Mouse (Mus musculus) gonadal fat pad, adult 2 months (tissue): ENCODE data around the gene Dop1b. TPM values are rescaled to one million over a fixed set of nuclear protein-coding genes. Genes with fewer than 3 reads are reported as not detected.
"Not testable (repeated sequence)": the region's sequence is repeated elsewhere in the genome, so short reads cannot be mapped to it uniquely, and the experiment has no call there.

Source experiments
- DNase-seq: peaks from one replicate; pipeline ENCODE4 v3.0.0-alpha.2; 2012; ENCODE audit warnings: low read depth
- polyA plus RNA-seq: library from polyadenylated mRNA; depleted of rRNA; stranded (reverse); fragments of >200 nt; gene quantifications from 2 replicates; pipeline ENCODE4 v1.2.3, GENCODE M21; 2012

Dop1b gene
- polyA plus RNA-seq, 1 experiment, result 77.6 TPM

DNA sequence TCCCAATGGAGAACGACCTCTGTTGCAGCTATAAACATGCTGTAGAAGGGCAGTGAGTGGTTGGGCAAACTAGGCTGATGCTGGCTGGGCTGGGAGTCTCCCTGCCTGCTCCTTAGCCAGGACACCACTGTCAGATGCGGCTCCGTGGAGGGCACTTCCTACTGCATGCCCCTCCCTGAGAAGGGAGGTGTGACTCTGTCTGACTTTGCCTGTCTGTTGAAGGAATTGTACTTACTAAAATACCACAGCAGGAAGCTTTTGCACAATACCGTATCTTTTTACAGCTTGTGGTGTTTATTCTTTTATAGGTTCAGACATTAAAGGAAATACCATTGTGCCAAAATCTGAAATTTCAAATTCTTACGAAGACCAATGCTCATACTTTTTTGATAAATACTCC is 40.1 kb downstream of the Dop1b start:
- no peak for DNase-seq

DNA sequence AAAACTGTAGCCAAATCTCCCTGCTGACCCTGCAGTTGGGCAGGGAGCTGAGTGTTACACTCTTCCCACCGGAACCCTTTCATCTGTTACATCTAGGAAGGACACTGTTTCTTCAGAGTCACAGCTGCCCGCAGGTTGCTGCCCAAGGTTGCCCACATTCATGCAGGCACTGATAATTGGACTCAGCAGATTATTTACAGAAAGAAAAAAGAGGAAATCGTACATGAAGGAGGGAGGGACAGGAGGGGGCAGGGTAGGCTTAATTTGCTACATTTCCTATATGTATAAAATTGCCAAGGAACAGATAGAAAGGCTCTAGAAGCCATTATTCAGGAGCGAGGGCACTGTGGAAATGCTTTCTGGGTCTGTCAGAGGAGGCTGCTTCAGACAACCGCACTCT is 44.9 kb downstream of the Dop1b start:
- DNase-seq, result no peak

DNA sequence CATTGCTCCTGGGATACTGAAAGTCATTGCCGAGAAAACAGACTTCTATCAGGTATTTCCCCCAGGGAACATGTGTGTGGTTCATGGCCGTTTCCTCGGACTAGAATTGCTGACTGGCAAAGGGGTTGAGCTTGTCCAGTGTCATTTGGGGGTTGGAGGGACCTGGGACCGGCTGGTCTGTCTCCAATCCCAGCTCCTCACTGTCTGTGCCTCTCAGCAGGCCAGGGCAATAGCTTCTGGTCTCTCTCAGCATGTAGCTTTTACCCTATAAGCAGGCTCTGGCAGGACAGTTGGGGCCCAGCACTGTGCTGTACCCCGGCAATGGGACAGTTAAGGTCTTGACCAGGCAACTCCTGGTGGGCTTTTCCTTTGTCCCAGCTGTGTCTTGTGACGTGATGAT is 51.7 kb downstream of the Dop1b start:
- no peak for DNase-seq

DNA sequence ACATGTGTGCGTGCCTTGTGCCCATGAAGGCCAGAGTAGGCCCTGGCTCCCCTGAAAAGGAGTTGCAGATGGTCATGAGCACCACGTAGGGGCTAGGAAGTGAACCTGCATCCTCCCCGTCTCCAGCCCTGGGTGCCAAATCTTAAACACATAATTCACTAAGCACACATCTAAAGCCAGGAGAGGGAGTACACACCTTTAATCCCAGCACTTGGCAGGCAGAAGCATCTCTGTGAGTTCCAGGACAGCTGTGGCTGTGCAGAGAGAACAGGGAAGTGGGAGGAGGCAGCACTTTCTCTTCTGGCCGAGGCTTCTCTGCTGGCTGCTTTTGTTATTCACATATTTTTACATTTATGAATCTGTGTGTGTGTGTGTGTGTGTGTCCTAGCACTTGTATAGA is 52.9 kb downstream of the Dop1b start:
- DNase-seq, result peak; percentile 58

DNA sequence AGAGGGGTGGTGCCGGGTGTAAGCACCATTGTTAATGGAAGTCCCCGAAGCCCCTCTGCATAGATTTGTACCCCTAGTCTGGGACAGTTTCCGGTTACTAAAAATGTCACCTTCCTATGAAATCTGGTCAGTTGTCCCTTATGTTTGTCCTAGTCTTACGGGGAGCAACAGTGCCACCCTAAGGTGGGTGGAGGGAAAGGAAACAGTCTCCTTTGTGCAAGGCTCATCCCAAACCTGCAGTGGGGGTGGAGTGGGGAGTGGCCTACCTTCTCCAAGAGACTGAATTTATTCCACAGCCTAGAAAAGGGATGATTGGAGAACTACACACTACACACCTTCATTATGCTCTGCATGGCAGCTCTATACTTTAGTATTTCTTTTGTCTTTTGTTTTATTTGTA is 55.3 kb downstream of the Dop1b start:
- no peak for DNase-seq

DNA sequence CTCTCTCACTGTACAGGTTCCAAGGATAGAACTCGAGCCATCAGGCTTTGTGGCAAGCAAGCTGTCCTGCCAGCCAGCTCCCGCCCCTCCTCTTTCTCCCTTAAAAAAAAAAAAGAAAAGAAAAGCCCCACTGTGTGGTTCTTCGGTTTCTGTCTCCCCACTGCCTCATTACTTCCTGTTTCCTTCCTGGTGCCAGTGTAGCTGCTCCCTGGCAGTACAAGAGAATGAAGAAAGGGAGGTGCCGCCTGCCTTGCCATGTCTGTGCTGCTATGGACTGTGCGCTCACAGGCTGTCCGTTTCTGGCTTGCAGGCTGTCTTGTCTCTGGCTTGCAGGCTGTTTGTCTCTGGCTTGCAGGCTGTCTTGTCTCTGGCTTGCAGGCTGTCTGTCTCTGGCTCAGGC is 55.8 kb downstream of the Dop1b start:
- no peak for DNase-seq

DNA sequence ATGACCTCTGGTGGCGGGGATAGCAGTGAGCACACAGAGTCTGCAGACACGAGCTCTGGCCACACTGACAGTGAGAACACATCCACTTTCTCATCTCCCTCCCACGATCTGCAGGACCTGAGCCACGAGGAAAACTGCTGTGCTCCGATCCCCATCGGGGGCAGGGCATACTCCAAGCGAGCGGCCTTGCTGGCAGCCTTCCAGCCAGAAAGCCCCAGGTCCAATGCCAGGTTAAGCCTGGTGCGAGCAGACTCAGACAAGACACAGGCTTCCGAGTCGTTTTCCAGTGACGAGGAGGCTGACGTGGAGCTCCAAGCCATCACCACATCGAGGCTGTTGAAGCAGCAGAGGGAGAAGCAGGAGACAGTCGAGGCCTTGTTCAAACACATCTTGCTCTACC is 57.9 kb downstream of the Dop1b start:
- DNase-seq, result no peak

DNA sequence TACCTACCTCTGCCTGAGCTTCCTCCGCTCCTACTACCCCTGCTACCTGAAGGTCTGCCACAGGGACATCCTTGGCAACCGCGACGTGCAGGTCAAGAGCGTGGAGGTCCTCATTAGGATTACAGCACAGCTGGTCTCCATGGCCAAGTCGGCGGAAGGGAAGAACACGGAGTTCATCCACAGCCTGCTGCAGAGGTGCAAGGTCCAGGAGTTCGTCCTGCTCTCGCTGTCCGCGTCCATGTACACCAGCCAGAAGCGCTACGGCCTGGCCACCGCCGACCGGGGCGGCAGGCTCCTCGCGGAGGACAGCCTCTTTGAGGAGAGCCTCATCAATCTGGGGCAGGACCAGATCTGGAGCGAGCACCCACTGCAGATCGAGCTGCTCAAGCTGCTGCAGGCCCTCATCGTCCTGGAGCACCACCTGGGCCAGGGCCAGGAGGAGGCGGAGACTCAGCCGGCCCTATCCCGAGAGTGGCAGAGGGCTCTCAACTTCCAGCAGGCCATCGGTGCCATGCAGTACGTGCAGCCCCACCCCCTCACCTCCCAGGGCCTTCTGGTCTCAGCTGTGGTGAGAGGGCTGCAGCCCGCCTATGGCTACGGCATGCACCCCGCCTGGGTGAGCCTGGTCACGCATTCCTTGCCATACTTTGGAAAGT is 58.7 kb downstream of the Dop1b start:
- no peak for DNase-seq

DNA sequence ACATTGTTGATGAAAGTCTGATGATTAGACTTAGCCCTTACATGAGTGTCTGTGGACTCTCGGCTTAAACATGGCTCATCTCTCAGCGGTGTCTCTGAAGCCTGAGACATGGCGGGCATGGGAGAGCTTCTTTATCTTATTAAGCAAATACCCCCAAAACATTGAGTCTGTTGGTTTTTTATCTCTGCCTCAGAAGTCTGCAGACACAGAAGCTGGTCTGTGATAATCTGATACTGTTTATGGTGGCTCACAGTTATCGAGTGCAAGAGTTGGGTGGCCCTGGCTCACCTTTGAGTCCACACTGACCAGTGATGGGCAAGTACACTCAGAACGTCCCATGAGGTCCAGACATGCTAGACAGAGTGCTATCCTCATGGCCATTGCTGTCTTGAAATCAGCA is 63.0 kb downstream of the Dop1b start:
- DNase-seq, result no peak

DNA sequence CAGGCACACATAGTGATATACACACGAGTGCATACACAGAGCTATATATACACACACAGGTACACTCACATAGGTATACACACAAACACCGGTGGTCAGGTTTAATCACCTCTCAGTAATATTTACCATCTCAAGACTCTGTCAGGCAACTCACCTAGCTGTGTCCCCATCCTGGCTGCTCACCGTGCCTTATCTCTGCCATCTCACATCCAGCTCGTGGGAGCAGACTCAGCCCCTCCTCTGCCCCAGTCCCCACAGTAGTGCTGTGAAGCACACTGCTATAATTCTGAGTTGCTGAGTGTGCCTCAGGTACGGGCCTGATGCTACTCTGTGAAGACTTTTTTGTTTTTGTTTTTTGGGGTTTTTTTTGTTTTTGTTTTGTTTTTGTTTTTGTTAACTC is 64.8 kb downstream of the Dop1b start:
- DNase-seq, result no peak

DNA sequence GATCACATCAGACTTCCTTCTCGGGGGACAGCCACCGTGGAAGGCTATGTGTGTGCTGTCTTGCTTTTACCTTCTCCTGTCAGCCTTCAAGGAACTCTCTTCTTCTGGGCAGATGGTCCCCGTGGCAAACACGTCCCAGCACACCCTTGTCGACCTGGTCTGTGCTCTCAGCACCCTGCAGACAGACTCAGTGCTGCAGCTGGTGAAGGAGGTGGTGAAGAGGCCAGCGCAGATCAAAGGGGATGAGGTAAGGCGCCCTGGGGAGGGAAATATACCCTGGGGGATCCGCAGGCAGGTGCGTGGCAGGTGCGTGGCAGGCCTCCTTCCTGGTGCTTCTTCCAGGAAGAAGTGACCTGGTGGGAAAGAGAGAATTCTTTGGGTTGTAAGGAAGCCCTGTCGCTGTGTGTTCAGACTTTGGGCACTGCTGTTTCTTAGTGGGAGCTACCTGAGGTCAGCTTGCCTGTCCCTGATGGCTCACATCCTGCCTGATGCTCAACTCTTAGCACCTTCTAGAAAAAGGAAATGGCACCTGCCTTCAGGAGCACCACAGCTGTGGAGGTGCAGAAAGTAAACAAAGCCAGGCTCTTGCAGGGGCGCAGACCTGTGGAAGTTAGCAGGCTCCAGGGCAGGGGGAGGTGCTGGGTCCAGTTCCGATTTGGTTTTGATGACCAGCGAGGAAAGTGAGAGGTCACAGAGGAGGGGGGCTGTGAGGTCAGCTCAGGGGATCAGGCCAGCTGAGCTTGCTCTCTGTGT is 65.7 kb downstream of the Dop1b start:
- DNase-seq, result no peak

DNA sequence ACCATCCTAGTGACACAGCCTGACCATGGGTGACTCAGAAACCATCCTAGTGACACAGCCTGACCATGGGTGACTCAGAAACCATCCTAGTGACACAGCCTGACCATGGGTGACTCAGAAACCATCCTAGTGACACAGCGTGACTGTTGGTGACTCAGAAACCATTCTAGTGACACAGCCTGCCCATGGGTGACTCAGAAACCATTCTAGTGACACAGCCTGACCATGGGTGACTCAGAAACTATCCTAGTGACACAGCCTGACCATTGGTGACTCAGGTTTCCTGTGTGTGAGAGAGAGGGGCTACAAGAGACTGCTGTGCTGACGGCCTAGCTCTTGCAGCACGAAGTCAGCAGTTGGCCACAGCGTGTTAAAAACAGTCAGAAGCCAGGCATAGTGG is 66.7 kb downstream of the Dop1b start:
- not testable (repeated sequence) for DNase-seq

DNA sequence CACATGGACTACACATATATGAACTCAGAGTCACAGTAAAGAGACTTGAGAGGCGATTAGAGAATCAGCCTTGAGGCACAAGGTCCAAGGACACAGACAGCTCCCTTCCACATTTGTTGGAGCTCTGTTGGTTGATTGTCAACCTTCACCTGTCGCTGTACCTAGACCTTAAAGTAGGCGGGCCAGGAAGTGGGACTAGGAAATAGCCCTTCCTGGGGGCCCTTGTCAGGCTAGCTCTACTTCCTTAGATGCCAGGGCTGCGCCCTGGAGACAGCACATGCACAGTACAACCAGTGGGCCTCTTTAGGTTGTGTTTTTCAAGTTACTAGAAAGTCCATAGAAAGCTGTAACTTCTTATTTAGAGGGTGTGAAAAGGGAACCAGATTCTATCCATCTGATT is 67.8 kb downstream of the Dop1b start:
- DNase-seq, result no peak

DNA sequence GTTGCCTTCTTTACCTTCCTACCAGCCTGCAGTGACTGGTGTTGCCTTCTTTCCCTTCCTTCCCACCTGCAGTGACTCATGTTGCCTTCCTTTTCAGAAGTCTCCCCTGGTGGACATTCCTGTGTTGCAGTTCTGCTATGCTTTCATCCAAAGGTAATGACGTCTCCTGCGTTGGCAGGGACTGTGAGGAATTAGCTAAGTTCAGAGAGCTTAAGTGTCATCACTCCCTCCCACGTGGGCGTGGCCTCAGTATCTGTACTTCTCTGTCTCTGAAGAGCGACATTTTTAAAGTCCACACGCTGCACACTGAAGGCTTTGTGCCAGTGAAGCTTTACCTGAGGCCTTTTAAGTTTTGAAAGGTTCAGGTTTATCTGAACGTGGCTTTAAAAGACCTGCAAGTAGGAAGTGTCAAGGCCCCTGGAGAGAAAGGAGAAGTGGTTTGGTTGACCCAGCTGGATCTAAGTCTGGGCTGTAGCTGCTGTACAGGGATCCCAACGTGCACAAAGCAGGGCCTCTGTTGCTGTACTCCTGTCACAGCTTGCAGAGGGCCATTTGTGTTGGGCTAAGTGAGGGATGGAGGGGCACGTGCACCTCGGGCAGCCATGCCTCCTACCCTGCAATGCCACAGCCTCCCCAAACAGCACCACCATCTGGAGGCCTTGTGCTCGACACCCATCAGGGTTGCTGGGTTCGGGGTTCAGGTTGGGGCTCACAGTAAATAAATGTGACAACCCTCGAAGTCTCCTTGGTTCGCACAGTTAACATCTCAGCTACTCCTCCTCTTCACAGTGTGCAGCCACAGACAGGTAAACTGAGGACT is 69.2 kb downstream of the Dop1b start:
- peak; percentile 95 for DNase-seq

DNA sequence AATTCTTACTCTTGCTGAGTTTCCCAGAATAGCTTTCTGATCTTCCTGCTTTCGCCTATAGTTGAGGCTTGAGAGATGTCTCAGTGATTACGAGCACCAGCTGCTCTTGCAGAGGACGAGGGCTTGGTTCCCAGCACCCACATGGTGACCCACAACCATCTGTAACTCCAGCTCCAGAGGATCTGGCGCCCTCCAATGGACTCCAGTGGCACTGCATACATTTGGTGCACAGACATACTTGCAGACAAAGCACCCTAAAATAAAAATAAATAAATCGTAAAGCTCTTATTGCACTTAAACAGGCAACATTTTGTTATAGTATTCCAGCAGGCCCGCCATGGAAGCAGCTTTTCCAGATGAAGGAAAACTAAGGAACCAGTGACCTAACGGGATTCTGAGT is 72.5 kb downstream of the Dop1b start:
- no peak for DNase-seq

DNA sequence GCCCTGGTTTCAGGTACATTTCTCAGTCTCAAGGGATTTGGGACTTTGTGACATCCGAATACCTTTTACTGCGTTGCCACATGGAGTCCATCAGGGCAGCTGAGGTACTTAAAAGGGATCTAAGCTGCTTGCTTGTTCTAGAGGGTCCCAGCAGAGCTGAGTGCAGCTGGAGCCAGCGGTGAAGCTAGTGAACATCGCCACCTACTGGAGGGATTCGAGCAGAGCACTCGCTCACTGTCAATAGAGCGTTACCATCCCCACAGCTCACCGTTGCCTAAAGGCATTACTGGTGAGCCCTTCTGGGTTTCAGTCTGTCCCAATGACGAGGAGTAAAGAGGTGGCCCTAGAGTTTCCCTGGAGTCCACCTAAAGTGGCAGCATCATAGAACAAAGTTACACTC is 74.1 kb downstream of the Dop1b start:
- no peak for DNase-seq

DNA sequence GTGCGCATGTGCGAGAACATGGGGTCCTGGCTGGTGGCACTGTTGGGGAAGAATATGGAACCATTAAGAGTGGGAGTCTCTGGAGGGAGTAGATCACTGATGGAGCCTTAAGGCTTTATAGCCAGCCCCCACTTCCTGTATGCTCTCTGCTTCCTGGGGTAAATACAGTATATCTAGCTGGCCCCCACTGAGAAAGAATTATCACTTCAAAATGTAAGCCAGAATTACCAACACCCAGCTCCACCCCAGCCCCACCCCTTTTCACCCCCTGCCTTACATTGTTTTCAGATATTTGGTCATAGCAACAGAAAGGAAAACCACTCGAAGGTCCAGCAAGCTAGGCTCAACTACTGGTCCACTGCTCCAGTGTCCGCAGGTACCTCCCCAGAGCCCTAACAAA is 76.7 kb downstream of the Dop1b start:
- DNase-seq, result no peak

DNA sequence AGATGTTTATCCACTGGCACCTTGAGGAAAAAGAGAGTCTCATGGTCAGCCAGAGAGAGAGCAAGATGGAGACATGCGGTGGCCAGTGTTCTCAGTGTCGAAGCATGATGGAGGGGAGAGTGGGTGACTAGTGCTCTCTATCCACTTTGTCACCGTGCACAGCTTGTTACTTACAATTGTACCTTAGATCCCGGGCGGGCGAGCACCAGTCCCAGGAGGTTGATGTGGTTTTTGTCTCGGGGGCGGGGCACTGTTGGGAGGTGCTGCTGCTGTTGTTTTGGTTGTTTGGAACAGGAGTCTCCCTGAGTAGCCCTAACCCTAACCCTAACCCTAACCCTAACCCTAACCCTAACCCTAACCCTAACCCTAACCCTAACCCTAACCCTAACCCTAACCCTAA is 77.2 kb downstream of the Dop1b start:
- no peak for DNase-seq

DNA sequence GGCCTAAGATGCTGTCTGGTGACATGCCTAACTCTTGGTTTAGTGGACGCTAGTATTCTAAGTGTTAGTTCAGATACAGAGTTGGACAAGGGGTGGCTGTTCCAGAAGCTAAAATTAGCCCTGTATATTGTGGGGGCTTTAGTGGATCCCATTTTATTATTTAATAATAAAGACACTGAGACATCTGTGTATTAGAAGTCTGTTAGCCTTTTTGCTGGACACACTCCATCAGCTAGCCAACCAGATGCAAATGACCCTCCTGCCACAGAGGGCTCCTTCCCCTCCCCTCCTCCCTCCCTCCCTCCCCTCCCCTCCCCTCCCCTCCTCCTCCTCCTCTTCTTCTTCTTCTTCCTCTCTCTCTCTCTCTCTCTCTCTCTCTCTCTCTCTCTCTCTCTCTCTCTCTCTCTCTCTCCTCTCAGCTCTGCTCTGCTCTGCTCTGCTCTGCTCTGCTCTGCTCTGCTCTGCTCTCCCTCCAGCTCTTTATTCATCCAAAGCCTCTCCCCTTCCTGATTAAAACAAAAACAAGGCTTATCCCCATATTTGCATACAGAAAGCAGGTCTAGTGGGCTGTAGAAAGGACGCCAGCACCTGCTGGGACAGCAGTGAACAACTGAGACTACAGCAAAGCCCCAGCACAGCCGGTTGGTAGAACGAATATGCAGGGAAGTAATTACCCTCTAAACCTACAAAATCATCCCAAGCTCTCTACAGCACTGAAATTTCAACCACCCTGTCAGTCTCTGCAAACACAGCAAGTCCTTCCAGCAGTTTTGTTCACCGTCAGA is 78.5 kb downstream of the Dop1b start:
- no peak for DNase-seq

DNA sequence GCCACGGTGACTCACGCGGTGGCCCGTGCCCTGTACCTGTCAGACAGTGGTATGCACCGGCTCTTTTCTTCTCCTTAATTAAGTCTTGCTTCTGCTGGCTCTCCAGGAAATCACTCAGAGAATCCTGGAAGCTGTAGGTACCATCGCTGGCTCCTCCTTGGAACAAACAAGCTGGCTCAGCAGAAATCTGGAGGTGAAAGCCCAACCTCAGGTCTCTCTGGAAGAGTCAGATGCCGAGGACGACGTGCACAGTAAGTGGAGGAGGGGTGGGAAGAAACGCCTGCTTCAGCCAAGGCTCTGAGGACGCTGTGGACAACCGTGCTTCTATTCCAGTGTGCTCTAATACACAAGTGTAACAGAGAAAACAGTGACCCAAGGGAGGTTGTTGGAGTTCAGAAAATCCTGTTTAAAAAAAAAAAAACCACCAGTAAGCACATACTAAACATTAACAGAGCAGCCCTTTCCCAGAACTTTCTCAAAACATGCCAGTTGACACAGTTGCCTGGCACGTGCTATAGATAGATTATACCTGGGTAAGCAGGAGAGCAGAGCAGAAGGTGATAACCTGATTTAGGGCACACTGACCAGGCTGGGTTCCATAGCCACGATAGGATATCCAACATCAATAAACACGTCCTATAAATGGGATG is 81.4 kb downstream of the Dop1b start:
- DNase-seq, result no peak

DNA sequence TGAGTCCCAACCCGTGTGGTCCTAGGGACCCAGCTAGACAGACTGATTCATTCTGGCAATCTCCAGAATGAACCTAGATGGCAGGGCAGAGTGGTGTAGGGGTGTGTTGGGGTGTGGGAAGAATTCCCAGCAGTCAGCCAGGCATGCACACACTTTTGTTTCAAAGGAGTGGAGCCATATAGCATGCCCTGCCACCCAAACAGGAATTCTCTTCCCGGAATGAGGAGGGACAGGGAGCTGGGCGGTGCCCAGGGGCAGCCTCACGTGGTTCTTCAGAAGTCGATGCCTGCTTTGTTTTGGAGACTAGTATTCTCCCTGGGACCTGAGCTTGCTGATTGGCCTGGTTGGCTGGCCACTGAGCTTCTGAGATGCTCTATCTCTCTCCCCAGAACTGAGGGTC is 83.1 kb downstream of the Dop1b start:
- no peak for DNase-seq

DNA sequence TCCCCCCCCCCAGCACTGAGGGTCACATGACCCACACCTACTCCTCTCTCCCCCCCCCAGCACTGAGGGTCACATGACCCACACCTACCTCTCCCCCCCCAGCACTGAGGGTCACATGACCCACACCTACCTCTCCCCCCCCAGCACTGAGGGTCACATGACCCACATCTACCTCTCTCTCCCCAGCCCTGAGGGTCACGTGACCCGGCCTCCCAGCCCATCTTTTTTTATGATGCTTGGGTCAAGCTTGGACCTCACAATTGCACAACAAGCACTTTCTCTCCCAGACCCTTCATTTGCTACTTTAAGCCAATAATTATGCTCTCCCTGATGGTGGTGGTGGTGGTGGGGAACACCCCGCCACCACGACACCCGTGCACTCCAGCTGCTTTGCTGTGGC is 83.7 kb downstream of the Dop1b start:
- DNase-seq, result no peak
